Mouse (Mus musculus) ES-E14 (cell line): ENCODE data around the gene Pycr2.

Experiments used
- CHD2 ChIP-seq: IDR thresholded peaks from 2 replicates; pipeline ENCODE4 v1.6.1; 2014; ENCODE audit warnings: mild to moderate bottlenecking, low read depth, low read length, inconsistent platforms
- HCFC1 ChIP-seq: IDR thresholded peaks from 2 replicates; pipeline ENCODE4 v1.6.1; 2012; ENCODE audit warnings: low read length, inconsistent platforms, borderline replicate concordance; ENCODE audit not compliant: insufficient read depth
- MAFK ChIP-seq: IDR thresholded peaks from 2 replicates; pipeline ENCODE4 v1.6.1; 2014; ENCODE audit warnings: mild to moderate bottlenecking, low read depth, low read length, inconsistent platforms; ENCODE audit not compliant: insufficient read depth
- ZC3H11A ChIP-seq: IDR thresholded peaks from 2 replicates; pipeline ENCODE4 v1.6.1; 2012; ENCODE audit warnings: low read depth, mild to moderate bottlenecking, inconsistent platforms, low read length, borderline replicate concordance
- ZNF384 ChIP-seq: IDR thresholded peaks from 2 replicates; pipeline ENCODE4 v1.6.1; 2012; ENCODE audit warnings: low read depth, low read length, inconsistent platforms

DNA sequence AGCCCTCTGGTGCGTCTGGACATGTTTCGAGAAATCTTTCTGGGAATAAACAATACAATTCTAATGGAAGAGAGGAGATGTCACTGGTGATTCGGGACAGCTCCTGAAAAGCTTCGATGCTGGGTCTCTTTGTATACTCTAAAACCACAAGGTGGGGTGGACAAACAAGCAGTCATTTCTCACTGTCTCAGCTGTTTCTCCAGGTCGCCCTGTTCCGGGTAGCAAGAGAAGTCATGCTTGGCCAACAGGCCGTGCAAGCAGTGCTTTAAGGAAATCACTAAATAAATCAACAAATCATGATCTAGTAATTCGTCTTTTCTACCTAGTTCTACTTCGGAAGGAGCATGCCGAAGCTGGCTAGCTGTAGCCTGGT, 441 bp upstream of the Pycr2 start:
- TF ChIP-seq CHD2 (no peak), HCFC1 (no peak), MAFK (no peak), ZNF384 (no peak), ZC3H11A (no peak)
